Mouse (Mus musculus) liver, embryonic 15.5 days (tissue): ENCODE results near the gene Col4a1. TPM values are rescaled to one million over a fixed set of nuclear protein-coding genes. Genes with fewer than 3 reads are reported as not detected.

Experiments
- ATAC-seq: fragments of 200-750 bp; cut with Nextera tagmentation; 2 replicates; pipeline ENCODE4 v1.8.0; 2017; ENCODE audit warnings: moderate number of reproducible peaks, mild to moderate bottlenecking, moderate library complexity; ENCODE audit not compliant: insufficient read depth
- H3K27ac ChIP-seq: fragments of 300-500 bp; sonication (generic); replicated peaks from 2 replicates; pipeline ENCODE4 v1.5.1; 2015; ENCODE audit warnings: mild to moderate bottlenecking, inconsistent platforms
- H3K27me3 ChIP-seq: fragments of 300-500 bp; sonication (generic); 2 replicates; pipeline ENCODE4 v1.6.1; 2015; ENCODE audit warnings: mild to moderate bottlenecking, inconsistent platforms
- H3K36me3 ChIP-seq: fragments of 300-500 bp; sonication (generic); replicated peaks from 2 replicates; pipeline ENCODE4 v1.6.1; 2015; ENCODE audit warnings: moderate library complexity, mild to moderate bottlenecking, inconsistent platforms
- H3K4me1 ChIP-seq: fragments of 300-500 bp; sonication (generic); replicated peaks from 2 replicates; pipeline ENCODE4 v1.6.1; 2015; ENCODE audit warnings: inconsistent platforms
- H3K4me2 ChIP-seq: fragments of 300-500 bp; sonication (generic); 2 replicates; pipeline ENCODE4 v1.6.1; 2015; ENCODE audit warnings: moderate library complexity, mild to moderate bottlenecking, inconsistent platforms
- H3K4me3 ChIP-seq: fragments of 300-500 bp; sonication (generic); replicated peaks from 2 replicates; pipeline ENCODE4 v1.5.1; 2015; ENCODE audit warnings: mild to moderate bottlenecking, inconsistent platforms
- H3K9ac ChIP-seq: fragments of 300-500 bp; sonication (generic); 2 replicates; pipeline ENCODE4 v1.6.1; 2015; ENCODE audit warnings: moderate library complexity, mild to moderate bottlenecking, inconsistent platforms
- H3K9me3 ChIP-seq: fragments of 300-500 bp; sonication (generic); replicated peaks from 2 replicates; pipeline ENCODE4 v1.6.1; 2016; ENCODE audit warnings: inconsistent platforms
- WGBS: fragments of 180-500 bp; shearing (Covaris S2); methylation state at CpG from one replicate; pipeline ENCODE4 v1.1.7; 2015; ENCODE audit warnings: mixed read lengths; ENCODE audit not compliant: insufficient replicate concordance; 5-methylcytosine and 5-hydroxymethylcytosine counted together
- polyA plus RNA-seq: library from polyadenylated mRNA; unstranded; fragments of >200 nt; fragmentation: Nextera tagmentation; extraction: Ambion mirVana; gene quantifications from 2 replicates; pipeline ENCODE4 v1.2.1, GENCODE M21; 2015

Gene Col4a1
- polyA plus RNA-seq, 1 experiment from 2014 or later: 20.5 TPM

GRCm38 (mm10) chr8:11313176-11314111 is 818 bp upstream of the Col4a1 start:
- H3K4me3 ChIP-seq: peak overlapping the region; percentile 53
- 0 out of 2 replicates have a peak, but pooled peaks have one; percentile 23 for ATAC-seq
- H3K4me1 ChIP-seq: peaks cover 2% of the 10 kb centered on the region; the same call in 1 of the 2 replicates
- H3K27me3 ChIP-seq: peaks cover 57% of the 10 kb centered on the region
- H3K27ac ChIP-seq: no peak overlapping the region
- H3K36me3 ChIP-seq: no peaks in the 10 kb centered on the region
- no peaks in the 10 kb centered on the region for H3K9me3 ChIP-seq
- 6% methylated on average over 45 of the region's 45 CpGs for WGBS
- peak overlapping the region; percentile 62 for H3K4me2 ChIP-seq
- no peak overlapping the region for H3K9ac ChIP-seq

GRCm38 (mm10) chr8:11311681-11312348 is 811 bp downstream of the Col4a1 start:
- WGBS: 4% methylated on average over 34 of the region's 34 CpGs
- Histone ChIP-seq H3K9me3 (no peaks in the 10 kb centered on the region), H3K9ac (peak overlapping the region; percentile 42; the same call in 1 of the 2 replicates), H3K4me2 (peak overlapping the region; percentile 62), H3K27me3 (peaks cover 57% of the 10 kb centered on the region), H3K36me3 (no peaks in the 10 kb centered on the region), H3K4me1 (peaks cover 3% of the 10 kb centered on the region; the same call in 1 of the 2 replicates), H3K4me3 (peak overlapping the region; percentile 53), H3K27ac (no peak overlapping the region)
- ATAC-seq: no peak

DNA sequence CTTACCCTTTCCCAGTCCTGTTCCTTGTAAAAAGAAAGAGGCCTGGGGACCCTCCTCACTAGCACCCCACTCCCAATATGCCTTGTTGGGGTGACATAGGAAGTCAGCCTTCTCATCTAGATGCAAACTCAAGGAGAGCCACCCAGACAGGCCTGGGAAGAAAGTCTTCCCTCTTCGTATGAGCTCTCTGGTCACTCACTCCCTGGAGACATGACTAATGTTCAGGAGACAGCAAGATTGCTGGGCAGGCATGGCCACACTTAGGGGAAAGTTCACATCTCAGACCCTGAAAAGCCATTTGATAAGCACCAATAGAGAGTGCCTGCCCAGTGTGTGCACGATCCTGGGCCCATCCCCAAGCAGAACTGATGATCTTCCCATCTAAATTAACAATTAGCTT is 2.6 kb downstream of the Col4a1 start:
- Histone ChIP-seq H3K36me3 (no peaks in the 10 kb centered on the region), H3K9me3 (no peaks in the 10 kb centered on the region), H3K4me3 (no peak overlapping the region), H3K9ac (no peak overlapping the region), H3K4me2 (no peak overlapping the region), H3K27ac (no peak overlapping the region), H3K27me3 (peaks cover 50% of the 10 kb centered on the region), H3K4me1 (peaks cover 6% of the 10 kb centered on the region)
- ATAC-seq: no peak
- WGBS: 49% methylated on average over 2 of the region's 2 CpGs

DNA sequence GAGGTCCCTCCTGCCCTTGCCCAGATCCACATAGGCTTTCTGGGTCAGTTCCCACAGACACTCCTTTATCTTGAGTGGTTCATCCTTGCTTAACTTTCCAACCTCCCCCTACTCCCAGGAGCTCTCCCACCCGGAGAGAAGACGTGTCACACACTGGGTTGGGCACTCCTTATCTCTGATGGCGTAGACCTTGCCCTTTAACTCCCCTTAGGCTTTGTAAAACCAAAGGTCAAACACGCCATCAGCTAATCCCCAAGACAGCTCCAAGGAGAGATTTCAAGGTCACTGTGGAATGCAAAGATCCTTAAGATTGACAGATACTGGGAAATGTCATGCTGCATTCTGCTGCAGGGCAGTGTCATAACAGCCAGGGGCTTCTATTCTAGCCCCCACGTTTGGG is 3.4 kb downstream of the Col4a1 start:
- Histone ChIP-seq H3K4me3 (no peak overlapping the region), H3K36me3 (no peaks in the 10 kb centered on the region), H3K9ac (no peak overlapping the region), H3K9me3 (no peaks in the 10 kb centered on the region), H3K27me3 (peaks cover 42% of the 10 kb centered on the region), H3K4me1 (peaks cover 6% of the 10 kb centered on the region), H3K4me2 (no peak overlapping the region), H3K27ac (no peak overlapping the region)
- WGBS: 29% methylated on average over 5 of the region's 5 CpGs
- no peak for ATAC-seq

DNA sequence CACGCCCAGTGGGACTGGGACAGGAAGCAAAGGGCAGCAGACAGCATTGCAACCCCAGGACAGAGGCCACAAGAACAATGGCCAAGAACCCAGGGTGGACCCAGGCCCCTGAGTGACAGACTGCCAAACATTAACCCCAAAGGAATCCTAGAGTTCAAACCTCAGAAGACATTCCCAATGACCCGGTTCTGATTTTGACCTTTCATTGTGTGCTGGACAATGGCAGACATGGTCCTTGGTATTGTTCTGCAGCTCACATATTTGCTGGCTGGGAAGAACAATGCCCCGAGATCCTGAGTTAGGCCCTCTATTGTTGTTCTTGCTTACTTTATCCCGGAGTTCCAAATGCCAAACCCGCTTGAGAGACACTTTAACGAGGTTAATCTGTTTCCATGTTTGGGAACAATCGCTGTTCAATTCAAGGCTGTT is 4.0 kb downstream of the Col4a1 start:
- no peak overlapping the region for H3K4me2 ChIP-seq
- ATAC-seq: no peak
- WGBS: 38% methylated on average over 7 of the region's 7 CpGs
- no peaks in the 10 kb centered on the region for H3K36me3 ChIP-seq
- H3K9ac ChIP-seq: no peak overlapping the region
- no peaks in the 10 kb centered on the region for H3K9me3 ChIP-seq
- H3K27me3 ChIP-seq: peaks cover 36% of the 10 kb centered on the region
- H3K27ac ChIP-seq: no peak overlapping the region
- peaks cover 6% of the 10 kb centered on the region for H3K4me1 ChIP-seq
- H3K4me3 ChIP-seq: no peak overlapping the region

DNA sequence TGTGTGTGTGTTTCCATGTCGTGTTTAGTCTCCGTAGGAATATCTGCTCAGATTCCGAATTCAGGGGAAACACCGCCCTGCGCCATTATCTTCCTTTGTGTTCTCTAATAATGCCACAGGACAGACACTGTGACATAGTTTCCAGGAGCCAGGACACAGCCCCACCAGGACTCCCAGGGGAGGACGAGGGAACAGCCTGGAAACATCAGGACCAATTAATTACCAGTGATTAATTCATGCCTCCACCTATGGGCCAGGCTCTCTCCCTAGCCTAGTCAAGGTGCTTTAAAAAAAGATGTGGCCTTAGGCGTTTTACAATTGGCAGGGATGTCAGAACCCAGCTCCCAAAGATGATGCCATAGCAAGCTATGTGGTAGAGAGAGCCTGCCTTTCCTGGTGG is 5.2 kb downstream of the Col4a1 start:
- Histone ChIP-seq H3K4me3 (no peak overlapping the region), H3K36me3 (no peaks in the 10 kb centered on the region), H3K9ac (no peak overlapping the region), H3K27me3 (peaks cover 24% of the 10 kb centered on the region), H3K4me1 (peaks cover 6% of the 10 kb centered on the region), H3K27ac (no peak overlapping the region), H3K4me2 (no peak overlapping the region), H3K9me3 (no peaks in the 10 kb centered on the region)
- ATAC-seq: no peak
- 74% methylated on average over 7 of the region's 7 CpGs for WGBS

GRCm38 (mm10) chr8:11305539-11305938 is 7.1 kb downstream of the Col4a1 start:
- peak; percentile 52; the same call in 1 of the 2 replicates for ATAC-seq
- Histone ChIP-seq H3K9ac (no peak overlapping the region), H3K27ac (no peak overlapping the region), H3K36me3 (no peaks in the 10 kb centered on the region), H3K4me2 (no peak overlapping the region), H3K4me1 (peaks cover 6% of the 10 kb centered on the region; the same call in 1 of the 2 replicates), H3K27me3 (peaks cover 5% of the 10 kb centered on the region), H3K4me3 (no peak overlapping the region), H3K9me3 (no peaks in the 10 kb centered on the region)
- 35% methylated on average over 1 of the region's 1 CpGs for WGBS

DNA sequence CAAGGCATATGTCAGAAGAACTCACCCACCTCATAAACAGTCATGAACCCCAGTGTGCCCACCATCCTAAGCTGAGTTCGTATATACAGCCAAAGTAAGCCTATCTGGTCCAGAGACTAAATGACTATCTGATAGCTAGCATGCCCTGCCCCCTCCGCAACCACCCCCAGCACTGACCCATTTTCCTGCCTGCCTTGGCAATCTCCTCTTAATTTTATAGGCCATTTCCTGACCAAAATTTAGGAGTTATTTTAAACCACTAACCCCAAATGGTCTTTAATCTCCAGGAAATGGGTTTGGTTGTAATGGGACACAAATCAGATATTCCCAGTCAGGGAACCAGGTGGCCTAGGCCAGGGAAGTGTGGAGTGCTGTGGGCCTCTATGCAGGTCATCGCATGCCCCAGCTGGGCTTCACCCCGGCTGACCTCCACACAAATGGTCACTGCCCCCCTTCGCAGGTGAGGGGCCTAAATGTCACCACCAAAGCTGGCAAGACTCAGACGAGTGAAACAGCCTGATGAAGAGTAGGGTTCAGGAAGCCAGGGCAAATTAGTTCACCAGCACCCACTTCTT is 8.5 kb downstream of the Col4a1 start:
- WGBS: 62% methylated on average over 6 of the region's 6 CpGs
- no peak for ATAC-seq
- H3K27ac ChIP-seq: no peak overlapping the region
- H3K27me3 ChIP-seq: no peaks in the 10 kb centered on the region
- H3K36me3 ChIP-seq: no peaks in the 10 kb centered on the region
- H3K9ac ChIP-seq: no peak overlapping the region
- H3K9me3 ChIP-seq: no peaks in the 10 kb centered on the region
- no peak overlapping the region for H3K4me2 ChIP-seq
- H3K4me3 ChIP-seq: no peak overlapping the region
- H3K4me1 ChIP-seq: peaks cover 6% of the 10 kb centered on the region; the same call in 1 of the 2 replicates

DNA sequence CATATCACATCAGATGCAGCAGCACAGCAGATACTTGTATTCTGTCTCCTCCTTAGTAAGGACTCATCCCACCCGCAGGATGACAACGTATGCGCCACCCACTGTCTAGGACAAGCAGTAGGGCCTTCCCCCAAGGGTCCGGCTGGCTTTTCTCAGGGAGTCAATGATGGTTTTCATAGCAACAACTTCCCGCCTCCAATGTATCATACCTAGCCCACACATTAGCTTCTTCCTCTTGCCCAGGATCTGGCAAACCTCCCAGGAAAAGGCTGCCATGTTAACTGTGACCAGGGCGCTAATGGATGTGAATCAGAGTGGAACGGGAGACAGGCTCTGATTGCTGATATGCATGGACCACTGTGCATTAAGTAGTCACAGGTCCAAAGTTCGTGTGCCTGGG is 12.2 kb downstream of the Col4a1 start:
- Histone ChIP-seq H3K27me3 (no peaks in the 10 kb centered on the region), H3K9me3 (no peaks in the 10 kb centered on the region), H3K4me1 (peaks cover 2% of the 10 kb centered on the region; the same call in 1 of the 2 replicates), H3K4me3 (no peak overlapping the region), H3K4me2 (no peak overlapping the region), H3K9ac (no peak overlapping the region), H3K36me3 (no peaks in the 10 kb centered on the region), H3K27ac (no peak overlapping the region)
- no peak for ATAC-seq
- WGBS: 63% methylated on average over 8 of the region's 8 CpGs

DNA sequence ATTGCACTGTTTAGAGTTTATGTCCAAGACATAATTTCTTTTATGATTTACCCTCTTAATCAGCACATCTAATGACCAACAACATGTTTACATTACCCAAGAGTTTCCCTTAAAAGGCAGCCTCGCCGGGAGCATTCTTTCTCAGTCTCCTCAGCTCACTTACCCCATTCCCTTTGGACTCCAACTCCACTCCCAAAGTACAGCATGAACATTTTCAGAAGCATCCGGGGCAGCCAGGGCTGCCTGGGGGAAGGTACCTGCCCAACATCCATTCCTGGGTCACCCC is 13.4 kb downstream of the Col4a1 start:
- H3K9ac ChIP-seq: no peak overlapping the region
- no peaks in the 10 kb centered on the region for H3K27me3 ChIP-seq
- no peaks in the 10 kb centered on the region for H3K9me3 ChIP-seq
- H3K27ac ChIP-seq: no peak overlapping the region
- no peaks in the 10 kb centered on the region for H3K36me3 ChIP-seq
- no peak overlapping the region for H3K4me3 ChIP-seq
- no peaks in the 10 kb centered on the region for H3K4me1 ChIP-seq
- no peak for ATAC-seq
- no peak overlapping the region for H3K4me2 ChIP-seq
- WGBS: 51% methylated on average over 3 of the region's 3 CpGs
